Mouse (Mus musculus) liver, embryonic 14.5 days (tissue): ENCODE measurements around the gene Tldc2. TPM values are rescaled to one million over a fixed set of nuclear protein-coding genes. Genes with fewer than 3 reads are reported as not detected.
A peak's percentile ranks its signal among the peaks of the same experiment; 100 is the strongest.

Experiments
- ATAC-seq: fragments of 200-750 bp; cut with Nextera tagmentation; 2 replicates; pipeline ENCODE4 v1.8.0; 2017; ENCODE audit warnings: moderate number of reproducible peaks, mild to moderate bottlenecking, moderate library complexity; ENCODE audit not compliant: insufficient read depth
- DNase-seq, 3 experiments: peaks; one replicate each; pipeline ENCODE4 v3.0.0-alpha.2; 2012 to 2013; ENCODE audit warnings: low read depth in 3 of 3, low spot score in 3 of 3
- H3K27ac ChIP-seq: fragments of 300-500 bp; sonication (generic); 2 replicates; pipeline ENCODE4 v1.5.1; 2014; ENCODE audit warnings: moderate library complexity, mild to moderate bottlenecking, control low read depth, inconsistent platforms
- H3K27me3 ChIP-seq: fragments of 300-500 bp; sonication (generic); 2 replicates; pipeline ENCODE4 v1.6.1; 2014; ENCODE audit warnings: mild to moderate bottlenecking, low read length, moderate library complexity; ENCODE audit not compliant: control insufficient read depth, insufficient read depth
- H3K36me3 ChIP-seq: fragments of 300-500 bp; sonication (generic); replicated peaks from 2 replicates; pipeline ENCODE4 v1.6.1; 2014; ENCODE audit warnings: low read depth; ENCODE audit not compliant: control insufficient read depth, insufficient read depth
- H3K4me1 ChIP-seq, 2 experiments: fragments of 200-500 bp in 1 of 2; fragments of 300-500 bp in 1 of 2; sonication (generic) in 1 of 2; replicated peaks; 2 replicates each; pipeline ENCODE4 v1.6.1; 2012 to 2014; ENCODE audit warnings: antibody characterized with exemption in 1 of 2, inconsistent platforms in 1 of 2, low read length in 1 of 2; ENCODE audit not compliant: control insufficient read depth in 2 of 2, insufficient read depth in 2 of 2
- H3K4me2 ChIP-seq: fragments of 300-500 bp; sonication (generic); 2 replicates; pipeline ENCODE4 v1.6.1; 2014; ENCODE audit warnings: low read depth, mild to moderate bottlenecking, control low read depth, moderate library complexity
- H3K4me3 ChIP-seq, 2 experiments: fragments of 200-500 bp in 1 of 2; fragments of 300-500 bp in 1 of 2; sonication (generic) in 1 of 2; 2 replicates each; pipeline ENCODE4 v1.5.1; 2012 to 2014; ENCODE audit warnings: low read depth in 2 of 2, low read length in 2 of 2, mild to moderate bottlenecking in 2 of 2, control low read depth in 1 of 2, inconsistent platforms in 1 of 2, moderate library complexity in 1 of 2; ENCODE audit not compliant: insufficient read depth in 1 of 2
- H3K9ac ChIP-seq: fragments of 300-500 bp; sonication (generic); replicated peaks from 2 replicates; pipeline ENCODE4 v1.6.1; 2014; ENCODE audit warnings: mild to moderate bottlenecking, control low read depth, moderate library complexity
- H3K9me3 ChIP-seq: fragments of 300-500 bp; sonication (generic); 2 replicates; pipeline ENCODE4 v1.6.1; 2016; ENCODE audit warnings: low read length, mixed read lengths; ENCODE audit not compliant: control insufficient read depth
- CTCF ChIP-seq: IDR thresholded peaks from 2 replicates; pipeline ENCODE4 v1.5.1; 2016; ENCODE audit warnings: antibody characterized with exemption, low read depth, control low read depth
- EP300 ChIP-seq: IDR thresholded peaks from 2 replicates; pipeline ENCODE4 v1.6.1; 2016; ENCODE audit warnings: antibody characterized with exemption, low read depth
- WGBS: fragments of 180-500 bp; shearing (Covaris S2); extraction: QIAGEN DNeasy Blood & Tissue Kit; methylation state at CpG from one replicate; pipeline ENCODE4 v1.1.7; 2014; ENCODE audit not compliant: insufficient replicate concordance; 5-methylcytosine and 5-hydroxymethylcytosine counted together
- polyA plus RNA-seq, 2 experiments: library from polyadenylated mRNA; depleted of rRNA in 1 of 2; stranded (reverse) in 1 of 2; unstranded in 1 of 2; fragments of >200 nt; fragmentation: Nextera tagmentation in 1 of 2; extraction: Ambion mirVana in 1 of 2; gene quantifications; 2 replicates each; pipeline versions ENCODE4 v1.2.1 to v1.2.3; 2012 to 2014

Gene Tldc2
- polyA plus RNA-seq, 2 experiments, result not detected

DNA sequence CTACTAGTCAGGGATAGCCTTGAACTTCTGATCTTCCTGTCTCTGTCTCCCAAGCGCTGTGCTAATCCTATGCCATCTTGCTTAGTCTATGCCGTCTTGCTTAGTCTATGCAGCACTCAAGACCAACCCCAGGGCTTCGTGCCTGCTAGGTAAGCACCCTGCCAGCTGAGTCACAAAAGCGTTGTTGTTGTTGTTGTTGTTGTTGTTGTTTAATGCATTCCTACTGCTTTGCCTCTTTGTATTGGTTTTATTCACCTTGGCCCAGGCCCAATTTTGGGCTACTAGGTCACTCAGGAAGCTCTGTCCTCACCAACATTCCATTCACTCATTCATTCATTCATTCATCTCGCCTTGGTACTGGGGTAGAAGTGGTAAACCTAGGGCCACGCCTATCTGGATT is 31.1 kb upstream of the Tldc2 start:
- no peak for ATAC-seq
- H3K4me1 ChIP-seq, result no peaks in the 10 kb centered on the region
- TF ChIP-seq EP300 (no peak), CTCF (no peak)
- no peaks in the 10 kb centered on the region for H3K36me3 ChIP-seq
- H3K27me3 ChIP-seq, result no peaks in the 10 kb centered on the region
- DNase-seq, result no peak
- H3K9ac ChIP-seq, result no peak overlapping the region
- 63% methylated on average over 6 of the region's 6 CpGs for WGBS
- no peaks in the 10 kb centered on the region for H3K9me3 ChIP-seq
- no peak overlapping the region for H3K4me3 ChIP-seq
- H3K27ac ChIP-seq, result no peak overlapping the region
- no peak overlapping the region for H3K4me2 ChIP-seq

- no peaks in the 10 kb centered on the region for H3K27me3 ChIP-seq
- no peak overlapping the region for H3K27ac ChIP-seq
- no peaks in the 10 kb centered on the region for H3K9me3 ChIP-seq
- WGBS, result 57% methylated on average over 3 of the region's 3 CpGs
- H3K4me2 ChIP-seq, result no peak overlapping the region
- no peak for ATAC-seq
- H3K4me3 ChIP-seq, result no peak overlapping the region
- no peak for DNase-seq
- no peaks in the 10 kb centered on the region for H3K36me3 ChIP-seq
- H3K9ac ChIP-seq, result no peak overlapping the region
- H3K4me1 ChIP-seq, result no peaks in the 10 kb centered on the region
- TF ChIP-seq EP300 (no peak), CTCF (no peak)
Observed at GRCm38 (mm10) chr2:157057186-157057585, 29.7 kb upstream of the Tldc2 start.

- Histone ChIP-seq H3K4me3 (no peak overlapping the region), H3K4me1 (no peaks in the 10 kb centered on the region), H3K27ac (no peak overlapping the region), H3K27me3 (no peaks in the 10 kb centered on the region), H3K9me3 (no peaks in the 10 kb centered on the region), H3K9ac (no peak overlapping the region), H3K4me2 (no peak overlapping the region), H3K36me3 (no peaks in the 10 kb centered on the region)
- no peak for TF ChIP-seq CTCF
- TF ChIP-seq EP300, result no peak
- no peak for DNase-seq
- ATAC-seq, result no peak
- 71% methylated on average over 4 of the region's 4 CpGs for WGBS
Observed at GRCm38 (mm10) chr2:157057758-157058157, 29.1 kb upstream of the Tldc2 start.

DNA sequence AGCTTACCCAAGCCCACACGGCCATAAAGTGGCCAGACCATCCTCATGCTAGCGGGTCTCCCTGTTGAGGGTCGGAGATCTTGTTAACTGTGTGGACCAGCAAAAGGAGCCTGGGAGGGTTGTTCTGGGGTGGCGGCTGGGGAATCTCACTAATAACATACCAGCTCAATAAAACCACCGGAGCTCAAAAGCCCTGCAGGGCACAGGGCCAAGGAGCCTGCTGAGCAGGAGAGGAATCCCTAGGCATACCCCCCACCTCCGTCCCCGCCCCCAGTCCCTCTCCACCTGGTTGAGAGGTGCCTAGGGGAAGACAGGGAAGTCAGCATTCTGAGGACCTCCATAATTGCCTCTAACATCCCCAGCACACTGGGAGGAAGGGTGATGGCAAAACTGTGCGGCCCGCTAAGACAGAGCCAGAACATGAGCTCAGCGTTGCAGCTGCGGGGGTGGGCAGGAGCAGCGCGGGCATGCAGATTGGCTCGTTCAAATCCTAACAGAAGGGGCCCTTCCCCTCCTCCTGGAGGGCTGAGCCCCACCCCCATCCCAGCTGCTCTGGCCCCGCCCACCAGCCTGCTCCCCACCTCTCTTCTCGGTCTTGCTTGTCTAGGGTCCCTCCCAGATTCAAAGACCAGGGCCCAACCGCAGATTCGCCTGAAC is 28.4 kb upstream of the Tldc2 start:
- Histone ChIP-seq H3K4me3 (no peak overlapping the region), H3K27me3 (no peaks in the 10 kb centered on the region), H3K9me3 (no peaks in the 10 kb centered on the region), H3K4me2 (peak overlapping the region; percentile 24; the same call in 1 of the 2 replicates), H3K36me3 (no peaks in the 10 kb centered on the region), H3K27ac (no peak overlapping the region), H3K4me1 (no peaks in the 10 kb centered on the region), H3K9ac (no peak overlapping the region)
- ATAC-seq, result no peak
- no peak for DNase-seq
- TF ChIP-seq CTCF (no peak), EP300 (no peak)
- 49% methylated on average over 18 of the region's 18 CpGs for WGBS

- H3K27ac ChIP-seq, result no peak overlapping the region
- H3K27me3 ChIP-seq, result no peaks in the 10 kb centered on the region
- H3K36me3 ChIP-seq, result no peaks in the 10 kb centered on the region
- no peaks in the 10 kb centered on the region for H3K9me3 ChIP-seq
- H3K9ac ChIP-seq, result no peak overlapping the region
- H3K4me3 ChIP-seq, result no peak overlapping the region
- no peak overlapping the region for H3K4me2 ChIP-seq
- TF ChIP-seq EP300, result no peak
- no peak for TF ChIP-seq CTCF
- ATAC-seq (no peak), DNase-seq (no peak)
- H3K4me1 ChIP-seq, result no peaks in the 10 kb centered on the region
- 68% methylated on average over 8 of the region's 8 CpGs for WGBS
Observed at GRCm38 (mm10) chr2:157059166-157059565, 27.7 kb upstream of the Tldc2 start.
